Mouse (Mus musculus) limb, embryonic 15.5 days (tissue): ENCODE results near the gene Tdrkh. TPM values are rescaled to one million over a fixed set of nuclear protein-coding genes. Genes with fewer than 3 reads are reported as not detected.
A peak's percentile ranks its signal among the peaks of the same experiment; 100 is the strongest.

ENCODE experiments used
- ATAC-seq: fragments of 200-750 bp; cut with Nextera tagmentation; 2 replicates; pipeline ENCODE4 v1.8.0; 2017; ENCODE audit warnings: low read depth, moderate TSS enrichment; ENCODE audit not compliant: insufficient number of reproducible peaks, low FRiP score, low TSS enrichment
- H3K27ac ChIP-seq: fragments of 300-500 bp; sonication (generic); 2 replicates; pipeline ENCODE4 v1.5.1; 2015; ENCODE audit warnings: moderate library complexity, mild to moderate bottlenecking, inconsistent platforms
- H3K27me3 ChIP-seq: fragments of 300-500 bp; sonication (generic); 2 replicates; pipeline ENCODE4 v1.6.1; 2015; ENCODE audit warnings: inconsistent platforms
- H3K36me3 ChIP-seq: fragments of 300-500 bp; sonication (generic); 2 replicates; pipeline ENCODE4 v1.6.1; 2015; ENCODE audit warnings: inconsistent platforms
- H3K4me1 ChIP-seq: fragments of 300-500 bp; sonication (generic); 2 replicates; pipeline ENCODE4 v1.6.1; 2015; ENCODE audit warnings: inconsistent platforms
- H3K4me2 ChIP-seq: fragments of 300-500 bp; sonication (generic); 2 replicates; pipeline ENCODE4 v1.6.1; 2015; ENCODE audit warnings: mild to moderate bottlenecking, inconsistent platforms
- H3K4me3 ChIP-seq: fragments of 300-500 bp; sonication (generic); 2 replicates; pipeline ENCODE4 v1.5.1; 2015; ENCODE audit warnings: mild to moderate bottlenecking, inconsistent platforms
- H3K9ac ChIP-seq: fragments of 300-500 bp; sonication (generic); 2 replicates; pipeline ENCODE4 v1.6.1; 2015; ENCODE audit warnings: inconsistent platforms
- H3K9me3 ChIP-seq: fragments of 300-500 bp; sonication (generic); 2 replicates; pipeline ENCODE4 v1.6.1; 2016; ENCODE audit warnings: inconsistent platforms
- WGBS: fragments of 180-500 bp; shearing (Covaris S2); methylation state at CpG from one replicate; pipeline ENCODE4 v1.1.7; 2015; 5-methylcytosine and 5-hydroxymethylcytosine counted together
- polyA plus RNA-seq: library from polyadenylated mRNA; unstranded; fragments of >200 nt; fragmentation: Nextera tagmentation; extraction: Ambion mirVana; gene quantifications from 2 replicates; pipeline ENCODE4 v1.2.1, GENCODE M21; 2015

Tdrkh gene
- polyA plus RNA-seq, 1 experiment from 2014 or later: 6.7 TPM

GRCm38 (mm10) chr3:94465632-94466430 lies 52.8 kb downstream of the Tdrkh start:
- WGBS: 53% methylated on average over 13 of the region's 13 CpGs
- H3K9me3 ChIP-seq: no peaks in the 10 kb centered on the region
- no peak overlapping the region for H3K4me2 ChIP-seq
- H3K4me3 ChIP-seq: no peak overlapping the region
- peaks cover 4% of the 10 kb centered on the region; the same call in 1 of the 2 replicates for H3K4me1 ChIP-seq
- no peaks in the 10 kb centered on the region for H3K27me3 ChIP-seq
- H3K27ac ChIP-seq: no peak overlapping the region
- ATAC-seq: no peak
- no peaks in the 10 kb centered on the region for H3K36me3 ChIP-seq
- H3K9ac ChIP-seq: no peak overlapping the region

GRCm38 (mm10) chr3:94468931-94469330 lies 55.9 kb downstream of the Tdrkh start:
- 34% methylated on average over 3 of the region's 3 CpGs for WGBS
- no peak overlapping the region for H3K27ac ChIP-seq
- H3K9ac ChIP-seq: no peak overlapping the region
- H3K27me3 ChIP-seq: no peaks in the 10 kb centered on the region
- H3K4me3 ChIP-seq: no peak overlapping the region
- H3K4me2 ChIP-seq: no peak overlapping the region
- peaks cover 12% of the 10 kb centered on the region for H3K4me1 ChIP-seq
- no peaks in the 10 kb centered on the region for H3K36me3 ChIP-seq
- ATAC-seq: no peak
- no peaks in the 10 kb centered on the region for H3K9me3 ChIP-seq

GRCm38 (mm10) chr3:94472447-94473114 lies 59.5 kb downstream of the Tdrkh start:
- H3K36me3 ChIP-seq: no peaks in the 10 kb centered on the region
- peak overlapping the region; percentile 48 for H3K4me2 ChIP-seq
- no peaks in the 10 kb centered on the region for H3K27me3 ChIP-seq
- ATAC-seq: peak; percentile 41; the same call in 1 of the 2 replicates
- H3K9me3 ChIP-seq: no peaks in the 10 kb centered on the region
- H3K4me3 ChIP-seq: peak overlapping the region; percentile 22
- H3K4me1 ChIP-seq: peaks cover 12% of the 10 kb centered on the region
- WGBS: 11% methylated on average over 28 of the region's 28 CpGs
- no peak overlapping the region for H3K9ac ChIP-seq
- peak overlapping the region; percentile 71 for H3K27ac ChIP-seq

- no peak for ATAC-seq
- Histone ChIP-seq H3K36me3 (no peaks in the 10 kb centered on the region), H3K4me2 (peak overlapping the region; percentile 48), H3K27me3 (no peaks in the 10 kb centered on the region), H3K4me1 (peaks cover 12% of the 10 kb centered on the region), H3K27ac (peak overlapping the region; percentile 71), H3K4me3 (no peak overlapping the region), H3K9me3 (no peaks in the 10 kb centered on the region), H3K9ac (no peak overlapping the region)
- WGBS: 27% methylated on average over 10 of the region's 10 CpGs
Observed at GRCm38 (mm10) chr3:94473115-94473505, 60.0 kb downstream of the Tdrkh start.

GRCm38 (mm10) chr3:94473567-94474232 lies 60.6 kb downstream of the Tdrkh start:
- no peaks in the 10 kb centered on the region for H3K9me3 ChIP-seq
- 61% methylated on average over 5 of the region's 5 CpGs for WGBS
- no peak overlapping the region for H3K4me2 ChIP-seq
- no peak overlapping the region for H3K9ac ChIP-seq
- peaks cover 12% of the 10 kb centered on the region for H3K4me1 ChIP-seq
- H3K4me3 ChIP-seq: no peak overlapping the region
- H3K36me3 ChIP-seq: no peaks in the 10 kb centered on the region
- peaks cover 4% of the 10 kb centered on the region for H3K27me3 ChIP-seq
- H3K27ac ChIP-seq: no peak overlapping the region
- no peak for ATAC-seq

- Histone ChIP-seq H3K4me1 (peaks cover 11% of the 10 kb centered on the region), H3K4me2 (no peak overlapping the region), H3K27ac (no peak overlapping the region), H3K36me3 (no peaks in the 10 kb centered on the region), H3K4me3 (no peak overlapping the region), H3K9ac (no peak overlapping the region), H3K27me3 (peaks cover 31% of the 10 kb centered on the region), H3K9me3 (no peaks in the 10 kb centered on the region)
- ATAC-seq: no peak
- WGBS: 34% methylated on average over 8 of the region's 8 CpGs
Observed at GRCm38 (mm10) chr3:94476301-94477035, 63.4 kb downstream of the Tdrkh start.

- WGBS: 50% methylated on average over 4 of the region's 4 CpGs
- Histone ChIP-seq H3K9me3 (no peaks in the 10 kb centered on the region), H3K4me1 (peaks cover 8% of the 10 kb centered on the region), H3K27ac (no peak overlapping the region), H3K4me2 (no peak overlapping the region), H3K4me3 (no peak overlapping the region), H3K9ac (no peak overlapping the region), H3K27me3 (peaks cover 36% of the 10 kb centered on the region), H3K36me3 (no peaks in the 10 kb centered on the region)
- ATAC-seq: no peak
Observed at GRCm38 (mm10) chr3:94477444-94477843, 64.4 kb downstream of the Tdrkh start.

- Histone ChIP-seq H3K4me2 (no peak within 1 kb of the TSS), H3K36me3 (no peaks in the 10 kb centered on the region), H3K9ac (no peak within 1 kb of the TSS), H3K4me3 (no peak within 1 kb of the TSS), H3K4me1 (peaks cover 3% of the 10 kb centered on the region; the same call in 1 of the 2 replicates), H3K27me3 (peaks cover 39% of the 10 kb centered on the region), H3K27ac (no peak within 1 kb of the TSS), H3K9me3 (no peaks in the 10 kb centered on the region)
- WGBS: 2% methylated on average over 13 of the region's 14 CpGs
- ATAC-seq: no peak
Observed at GRCm38 (mm10) chr3:94477981-94478422, 64.9 kb downstream of the Tdrkh start, which contains the start of gene Celf3. Gene Celf3, plus strand, starts transcription at chr3:94478295.

GRCm38 (mm10) chr3:94478591-94479169 lies 65.6 kb downstream of the Tdrkh start:
- H3K4me1 ChIP-seq: 0 out of 2 replicates have a peak, but pooled peaks cover 2% of the 10 kb centered on the region
- no peaks in the 10 kb centered on the region for H3K9me3 ChIP-seq
- WGBS: 6% methylated on average over 9 of the region's 9 CpGs
- ATAC-seq: no peak
- peaks cover 39% of the 10 kb centered on the region for H3K27me3 ChIP-seq
- H3K9ac ChIP-seq: no peak overlapping the region
- no peak overlapping the region for H3K27ac ChIP-seq
- H3K4me2 ChIP-seq: no peak overlapping the region
- H3K36me3 ChIP-seq: no peaks in the 10 kb centered on the region
- no peak overlapping the region for H3K4me3 ChIP-seq

- no peak overlapping the region for H3K4me3 ChIP-seq
- no peak overlapping the region for H3K27ac ChIP-seq
- peaks cover 39% of the 10 kb centered on the region for H3K27me3 ChIP-seq
- no peaks in the 10 kb centered on the region for H3K9me3 ChIP-seq
- no peak overlapping the region for H3K9ac ChIP-seq
- H3K4me1 ChIP-seq: 0 out of 2 replicates have a peak, but pooled peaks cover 2% of the 10 kb centered on the region
- ATAC-seq: no peak
- no peaks in the 10 kb centered on the region for H3K36me3 ChIP-seq
- no peak overlapping the region for H3K4me2 ChIP-seq
- WGBS: 7% methylated on average over 11 of the region's 11 CpGs
Observed at GRCm38 (mm10) chr3:94479564-94479963, 66.5 kb downstream of the Tdrkh start.

- Histone ChIP-seq H3K27ac (no peak within 1 kb of the TSS), H3K36me3 (no peaks in the 10 kb centered on the region), H3K4me3 (no peak within 1 kb of the TSS), H3K27me3 (peaks cover 39% of the 10 kb centered on the region), H3K4me2 (no peak within 1 kb of the TSS), H3K9me3 (no peaks in the 10 kb centered on the region), H3K4me1 (0 out of 2 replicates have a peak, but pooled peaks cover 3% of the 10 kb centered on the region), H3K9ac (no peak within 1 kb of the TSS)
- ATAC-seq: no peak
- 11% methylated on average over 16 of the region's 16 CpGs for WGBS
Observed at GRCm38 (mm10) chr3:94480291-94480884, 67.3 kb downstream of the Tdrkh start, which contains the start of gene Riiad1. Gene Riiad1, minus strand, starts transcription at chr3:94480341.
